Mouse (Mus musculus) liver, embryonic 12.5 days (tissue): ENCODE measurements around the gene Cacnb2. TPM values are rescaled to one million over a fixed set of nuclear protein-coding genes. Genes with fewer than 3 reads are reported as not detected.

ENCODE experiments used
- ATAC-seq: fragments of 200-750 bp; cut with Nextera tagmentation; 2 replicates; pipeline ENCODE4 v1.8.0; 2017; ENCODE audit warnings: moderate number of reproducible peaks, mild to moderate bottlenecking, moderate library complexity
- H3K27ac ChIP-seq: fragments of 300-500 bp; sonication (generic); 2 replicates; pipeline ENCODE4 v1.5.1; 2016; ENCODE audit warnings: mild to moderate bottlenecking
- H3K27me3 ChIP-seq: fragments of 300-500 bp; sonication (generic); replicated peaks from 2 replicates; pipeline ENCODE4 v1.6.1; 2016; ENCODE audit warnings: mild to moderate bottlenecking, moderate library complexity
- H3K36me3 ChIP-seq: fragments of 300-500 bp; sonication (generic); 2 replicates; pipeline ENCODE4 v1.6.1; 2016; ENCODE audit warnings: mild to moderate bottlenecking, moderate library complexity
- H3K4me1 ChIP-seq: fragments of 300-500 bp; sonication (generic); 2 replicates; pipeline ENCODE4 v1.6.1; 2016
- H3K4me2 ChIP-seq: fragments of 300-500 bp; sonication (generic); 2 replicates; pipeline ENCODE4 v1.6.1; 2016; ENCODE audit warnings: mild to moderate bottlenecking, moderate library complexity
- H3K4me3 ChIP-seq: fragments of 300-500 bp; sonication (generic); 2 replicates; pipeline ENCODE4 v1.5.1; 2016; ENCODE audit warnings: mild to moderate bottlenecking, moderate library complexity
- H3K9ac ChIP-seq: fragments of 300-500 bp; sonication (generic); 2 replicates; pipeline ENCODE4 v1.6.1; 2016; ENCODE audit warnings: mild to moderate bottlenecking, moderate library complexity
- H3K9me3 ChIP-seq: fragments of 300-500 bp; sonication (generic); replicated peaks from 2 replicates; pipeline ENCODE4 v1.6.1; 2016; ENCODE audit warnings: mild to moderate bottlenecking, moderate library complexity
- WGBS: fragments of 180-500 bp; shearing (Covaris S2); methylation state at CpG from one replicate; pipeline ENCODE4 v1.1.7; 2016; ENCODE audit not compliant: insufficient replicate concordance; 5-methylcytosine and 5-hydroxymethylcytosine counted together
- polyA plus RNA-seq: library from polyadenylated mRNA; unstranded; fragments of >200 nt; fragmentation: Nextera tagmentation; extraction: Ambion mirVana; gene quantifications from 2 replicates; pipeline ENCODE4 v1.2.1, GENCODE M21; 2016

Cacnb2 gene
- polyA plus RNA-seq, 1 experiment from 2014 or later = 0.39 TPM

- H3K36me3 ChIP-seq = no peaks in the 10 kb centered on the region
- H3K4me1 ChIP-seq = no peaks in the 10 kb centered on the region
- no peak overlapping the region for H3K4me2 ChIP-seq
- WGBS = 64% methylated on average over 2 of the region's 2 CpGs
- no peaks in the 10 kb centered on the region for H3K9me3 ChIP-seq
- H3K27me3 ChIP-seq = no peaks in the 10 kb centered on the region
- H3K27ac ChIP-seq = no peak overlapping the region
- no peak overlapping the region for H3K4me3 ChIP-seq
- ATAC-seq = no peak
- H3K9ac ChIP-seq = no peak overlapping the region
Observed at GRCm38 (mm10) chr2:14953090-14953489, 350.2 kb downstream of the Cacnb2 start.

DNA sequence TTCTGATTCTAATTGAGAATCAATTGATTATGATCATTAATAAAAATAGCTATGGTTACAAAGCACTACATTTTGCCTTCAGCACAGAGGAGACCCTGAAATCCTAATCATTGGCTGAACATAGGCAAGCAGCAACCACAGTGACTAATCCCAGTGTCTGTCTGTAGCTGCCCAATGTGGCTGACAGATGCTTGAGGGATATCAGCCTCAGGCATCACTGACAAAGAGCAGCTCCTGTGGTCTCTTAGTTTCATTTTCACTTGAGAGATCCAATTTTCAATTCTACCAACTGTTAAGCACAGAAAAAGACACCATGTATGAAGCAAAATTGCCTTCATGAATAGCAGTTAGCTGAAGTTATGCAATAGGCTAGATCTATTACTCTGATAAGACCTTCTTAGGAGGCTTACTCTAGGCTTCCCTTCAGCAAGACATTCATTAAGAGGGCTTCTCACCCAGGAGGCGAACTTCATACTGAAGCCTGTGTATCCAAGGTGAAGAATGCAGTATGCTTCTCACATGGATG, 358.1 kb downstream of the Cacnb2 start:
- H3K27ac ChIP-seq = no peak overlapping the region
- no peak overlapping the region for H3K4me3 ChIP-seq
- WGBS = 48% methylated on average over 1 of the region's 1 CpGs
- no peak overlapping the region for H3K9ac ChIP-seq
- no peaks in the 10 kb centered on the region for H3K4me1 ChIP-seq
- ATAC-seq = no peak
- H3K36me3 ChIP-seq = no peaks in the 10 kb centered on the region
- no peak overlapping the region for H3K4me2 ChIP-seq
- no peaks in the 10 kb centered on the region for H3K27me3 ChIP-seq
- no peaks in the 10 kb centered on the region for H3K9me3 ChIP-seq

GRCm38 (mm10) chr2:14961493-14961892, 358.6 kb downstream of the Cacnb2 start:
- ATAC-seq = no peak
- Histone ChIP-seq H3K27ac (no peak overlapping the region), H3K4me3 (no peak overlapping the region), H3K27me3 (no peaks in the 10 kb centered on the region), H3K9me3 (no peaks in the 10 kb centered on the region), H3K4me2 (no peak overlapping the region), H3K36me3 (no peaks in the 10 kb centered on the region), H3K9ac (no peak overlapping the region), H3K4me1 (no peaks in the 10 kb centered on the region)
- 59% methylated on average over 2 of the region's 2 CpGs for whole genome bisulfite sequencing

- 87% methylated on average over 11 of the region's 11 CpGs for WGBS
Observed at GRCm38 (mm10) chr2:14984029-14984428, 381.1 kb downstream of the Cacnb2 start.

GRCm38 (mm10) chr2:14988451-14988850, 385.6 kb downstream of the Cacnb2 start:
- Histone ChIP-seq H3K36me3 (0 out of 2 replicates have a peak, but pooled peaks cover 6% of the 10 kb centered on the region), H3K27me3 (no peaks in the 10 kb centered on the region), H3K9me3 (no peaks in the 10 kb centered on the region), H3K4me1 (no peaks in the 10 kb centered on the region), H3K4me2 (no peak overlapping the region), H3K9ac (no peak overlapping the region), H3K27ac (no peak overlapping the region), H3K4me3 (no peak overlapping the region)
- ATAC-seq = no peak
- WGBS = 67% methylated on average over 4 of the region's 4 CpGs

More at GRCm38 (mm10) chr2:14984029-14984428, 381.1 kb downstream of the Cacnb2 start:
- Histone ChIP-seq H3K27me3 (no peaks in the 10 kb centered on the region), H3K4me2 (no peak overlapping the region), H3K9me3 (no peaks in the 10 kb centered on the region), H3K27ac (no peak overlapping the region), H3K4me1 (no peaks in the 10 kb centered on the region), H3K9ac (no peak overlapping the region), H3K36me3 (no peaks in the 10 kb centered on the region), H3K4me3 (no peak overlapping the region)
- ATAC-seq = no peak

DNA sequence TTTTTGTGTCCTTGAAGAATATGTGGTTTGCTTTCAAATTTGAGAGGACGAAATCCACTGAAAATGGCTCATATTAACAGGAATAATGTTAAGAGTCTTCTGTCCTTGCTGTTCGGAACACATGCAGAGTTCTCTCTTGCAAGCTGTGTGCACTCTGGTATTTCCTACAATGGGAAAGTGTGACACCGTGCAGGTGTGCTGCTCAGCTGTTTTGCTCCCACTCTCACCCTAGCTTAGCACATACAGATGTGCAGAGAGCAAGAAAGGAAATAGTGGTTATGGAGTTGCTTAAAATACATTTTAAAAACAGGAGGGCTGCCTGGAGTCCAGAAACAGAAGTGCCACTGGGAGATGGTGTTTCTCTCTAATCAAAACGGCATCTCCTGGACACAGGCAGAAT, 386.5 kb downstream of the Cacnb2 start:
- Histone ChIP-seq H3K27me3 (no peaks in the 10 kb centered on the region), H3K9me3 (no peaks in the 10 kb centered on the region), H3K4me1 (no peaks in the 10 kb centered on the region), H3K36me3 (0 out of 2 replicates have a peak, but pooled peaks cover 6% of the 10 kb centered on the region), H3K4me3 (no peak overlapping the region), H3K9ac (no peak overlapping the region), H3K4me2 (no peak overlapping the region), H3K27ac (no peak overlapping the region)
- 75% methylated on average over 4 of the region's 4 CpGs for WGBS
- ATAC-seq = no peak

- no peak overlapping the region for H3K27ac ChIP-seq
- no peak for ATAC-seq
- no peak overlapping the region for H3K9ac ChIP-seq
- no peak overlapping the region for H3K4me3 ChIP-seq
- no peaks in the 10 kb centered on the region for H3K4me1 ChIP-seq
- no peak overlapping the region for H3K4me2 ChIP-seq
- no peaks in the 10 kb centered on the region for H3K9me3 ChIP-seq
- peaks cover 13% of the 10 kb centered on the region; the same call in 1 of the 2 replicates for H3K36me3 ChIP-seq
- no peaks in the 10 kb centered on the region for H3K27me3 ChIP-seq
- 71% methylated on average over 4 of the region's 4 CpGs for WGBS
Observed at GRCm38 (mm10) chr2:14992531-14992930, 389.6 kb downstream of the Cacnb2 start.

GRCm38 (mm10) chr2:14996036-14996435, 393.1 kb downstream of the Cacnb2 start:
- Histone ChIP-seq H3K4me3 (no peak overlapping the region), H3K27ac (no peak overlapping the region), H3K9me3 (no peaks in the 10 kb centered on the region), H3K27me3 (no peaks in the 10 kb centered on the region), H3K4me1 (no peaks in the 10 kb centered on the region), H3K36me3 (peaks cover 17% of the 10 kb centered on the region; the same call in 1 of the 2 replicates), H3K9ac (no peak overlapping the region), H3K4me2 (no peak overlapping the region)
- ATAC-seq = no peak
- WGBS = 78% methylated on average over 4 of the region's 4 CpGs

DNA sequence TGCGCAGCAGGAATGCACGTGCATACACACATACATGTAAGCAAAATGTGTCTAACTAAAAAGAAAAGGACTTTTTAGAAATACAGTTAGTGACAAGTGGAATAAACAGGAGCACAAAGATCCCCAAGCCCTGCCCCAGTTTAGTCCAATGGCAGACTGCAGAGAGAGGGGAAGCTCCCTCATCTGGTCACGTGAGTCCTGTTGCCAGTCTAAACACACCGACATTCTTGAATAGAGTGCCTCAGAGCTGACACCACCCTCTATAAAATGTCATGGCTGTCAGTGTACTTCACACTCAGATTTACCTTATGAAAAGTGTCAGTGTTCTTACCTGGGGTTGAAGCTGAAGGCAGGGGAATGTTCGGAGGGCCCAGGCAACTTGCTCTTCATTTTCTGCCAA, 394.9 kb downstream of the Cacnb2 start:
- H3K4me2 ChIP-seq = no peak overlapping the region
- H3K27ac ChIP-seq = no peak overlapping the region
- H3K4me3 ChIP-seq = no peak overlapping the region
- H3K27me3 ChIP-seq = no peaks in the 10 kb centered on the region
- H3K9ac ChIP-seq = no peak overlapping the region
- ATAC-seq = no peak
- WGBS = 82% methylated on average over 5 of the region's 5 CpGs
- no peaks in the 10 kb centered on the region for H3K4me1 ChIP-seq
- no peaks in the 10 kb centered on the region for H3K9me3 ChIP-seq
- H3K36me3 ChIP-seq = peaks cover 11% of the 10 kb centered on the region; the same call in 1 of the 2 replicates

DNA sequence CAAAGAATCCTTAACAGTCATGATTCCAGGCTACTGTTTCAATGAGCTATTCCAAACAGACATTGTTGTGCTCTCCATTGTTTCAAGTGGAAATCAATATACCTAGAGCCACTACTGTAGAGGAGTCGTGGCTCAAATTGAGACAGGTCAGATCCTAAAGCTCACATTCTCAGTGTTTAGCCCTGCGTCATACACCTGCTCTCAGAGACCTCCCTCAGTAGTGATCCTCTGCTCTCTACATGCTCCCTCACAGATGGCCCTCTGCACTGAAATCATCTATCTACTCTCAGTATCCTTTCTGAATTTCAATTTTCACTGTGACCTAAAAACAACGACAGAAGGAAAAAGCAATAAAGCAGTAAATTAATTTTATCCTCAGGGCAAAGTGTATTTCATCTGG, 404.6 kb downstream of the Cacnb2 start:
- Histone ChIP-seq H3K9me3 (no peaks in the 10 kb centered on the region), H3K9ac (no peak overlapping the region), H3K27ac (no peak overlapping the region), H3K4me2 (no peak overlapping the region), H3K4me1 (no peaks in the 10 kb centered on the region), H3K27me3 (no peaks in the 10 kb centered on the region), H3K4me3 (no peak overlapping the region), H3K36me3 (peaks cover 12% of the 10 kb centered on the region)
- ATAC-seq = no peak
- 78% methylated on average over 3 of the region's 3 CpGs for WGBS

GRCm38 (mm10) chr2:15008072-15008471, 405.2 kb downstream of the Cacnb2 start:
- H3K4me1 ChIP-seq = no peaks in the 10 kb centered on the region
- H3K4me3 ChIP-seq = no peak overlapping the region
- H3K9me3 ChIP-seq = no peaks in the 10 kb centered on the region
- 75% methylated on average over 1 of the region's 1 CpGs for WGBS
- H3K36me3 ChIP-seq = peaks cover 12% of the 10 kb centered on the region
- no peak for ATAC-seq
- H3K4me2 ChIP-seq = no peak overlapping the region
- no peak overlapping the region for H3K9ac ChIP-seq
- no peaks in the 10 kb centered on the region for H3K27me3 ChIP-seq
- no peak overlapping the region for H3K27ac ChIP-seq

GRCm38 (mm10) chr2:15026817-15027216, 423.9 kb downstream of the Cacnb2 start:
- WGBS = 80% methylated on average over 3 of the region's 3 CpGs
- no peak overlapping the region for H3K9ac ChIP-seq
- no peak overlapping the region for H3K27ac ChIP-seq
- H3K27me3 ChIP-seq = no peaks in the 10 kb centered on the region
- H3K9me3 ChIP-seq = no peaks in the 10 kb centered on the region
- H3K4me3 ChIP-seq = no peak overlapping the region
- no peak overlapping the region for H3K4me2 ChIP-seq
- no peak for ATAC-seq
- H3K36me3 ChIP-seq = peaks cover 14% of the 10 kb centered on the region
- no peaks in the 10 kb centered on the region for H3K4me1 ChIP-seq

DNA sequence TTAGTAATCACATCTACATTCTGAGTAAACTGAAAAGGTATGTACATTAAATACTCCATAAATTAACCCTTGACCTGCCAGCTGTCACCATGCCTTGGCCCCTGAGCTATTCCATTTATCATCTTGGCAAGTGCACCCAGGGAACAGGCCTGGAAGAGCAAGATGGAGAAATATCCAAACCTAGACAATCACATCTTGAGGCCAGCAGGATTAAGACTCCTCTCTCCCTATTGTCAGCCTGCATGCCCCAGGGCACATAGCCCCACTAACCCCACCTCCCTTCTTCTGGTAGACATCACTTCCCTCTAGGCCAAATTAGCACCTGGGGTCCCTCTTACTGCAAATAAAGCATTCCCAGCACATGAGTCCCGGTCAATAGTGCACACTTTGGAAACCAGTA, 424.9 kb downstream of the Cacnb2 start:
- no peaks in the 10 kb centered on the region for H3K9me3 ChIP-seq
- ATAC-seq = no peak
- no peaks in the 10 kb centered on the region for H3K27me3 ChIP-seq
- H3K9ac ChIP-seq = no peak overlapping the region
- H3K4me1 ChIP-seq = no peaks in the 10 kb centered on the region
- H3K36me3 ChIP-seq = peaks cover 14% of the 10 kb centered on the region
- H3K27ac ChIP-seq = no peak overlapping the region
- 76% methylated on average over 1 of the region's 1 CpGs for WGBS
- H3K4me2 ChIP-seq = no peak overlapping the region
- no peak overlapping the region for H3K4me3 ChIP-seq
